Mouse (Mus musculus) G1E (cell line): Measurements from ENCODE around the gene Riok2. TPM values are rescaled to one million over a fixed set of nuclear protein-coding genes. Genes with fewer than 3 reads are reported as not detected.

Experiments
- ATAC-seq: 2 replicates; pipeline ENCODE4 v1.8.0; 2016; ENCODE audit warnings: mild to moderate bottlenecking; ENCODE audit not compliant: insufficient number of reproducible peaks, poor library complexity, low FRiP score, severe bottlenecking; ENCODE audit errors: extremely low read depth
- DNase-seq: peaks from one replicate; pipeline ENCODE4 v3.0.0; 2012; ENCODE audit warnings: low spot score
- H3K27me3 ChIP-seq: 2 replicates; pipeline ENCODE4 v1.6.1; 2012; ENCODE audit warnings: mild to moderate bottlenecking, low read length, inconsistent platforms; ENCODE audit not compliant: insufficient read depth
- H3K36me3 ChIP-seq: replicated peaks from 2 replicates; pipeline ENCODE3; 2012; ENCODE audit warnings: mild to moderate bottlenecking, inconsistent platforms
- H3K4me1 ChIP-seq: 2 replicates; pipeline ENCODE4 v1.6.1; 2012; ENCODE audit warnings: low read depth, low read length, inconsistent platforms, mixed read lengths; ENCODE audit not compliant: insufficient read depth
- H3K4me3 ChIP-seq: 2 replicates; pipeline ENCODE4 v1.5.1; 2012; ENCODE audit warnings: low read depth, mild to moderate bottlenecking, inconsistent platforms, low read length, moderate library complexity, mixed read lengths
- H3K9me3 ChIP-seq: replicated peaks from 2 replicates; pipeline ENCODE4 v1.6.1; 2012; ENCODE audit warnings: inconsistent platforms
- CTCF ChIP-seq: IDR thresholded peaks from 2 replicates; pipeline ENCODE4 v1.5.1; 2012; ENCODE audit warnings: low read depth, low read length, inconsistent platforms, mixed read lengths
- GATA1 ChIP-seq: IDR thresholded peaks from 2 replicates; pipeline ENCODE4 v1.6.1; 2012; ENCODE audit warnings: borderline replicate concordance, low read length, inconsistent platforms, mixed read lengths
- GATA2 ChIP-seq: IDR thresholded peaks from 2 replicates; pipeline ENCODE4 v1.6.1; 2012; ENCODE audit warnings: low read depth, low read length, inconsistent platforms, borderline replicate concordance
- POLR2AphosphoS5 ChIP-seq: IDR thresholded peaks from 2 replicates; pipeline ENCODE4 v1.6.1; 2012; ENCODE audit warnings: low read depth, low read length, inconsistent platforms; ENCODE audit not compliant: insufficient replicate concordance
- TAL1 ChIP-seq: conservative IDR thresholded peaks from 2 replicates; pipeline ENCODE4 v1.6.1; 2012; ENCODE audit warnings: low read depth, low read length, inconsistent platforms, mixed read lengths
- polyA plus RNA-seq: library from polyadenylated mRNA; stranded (reverse); fragments of >175 nt; gene quantifications from 2 replicates; pipeline ENCODE4 v1.2.3, GENCODE M21; 2012
- total RNA-seq, 2 experiments: library from RNA; stranded (forward) in 1 of 2; stranded (reverse) in 1 of 2; fragments of 200-1000 nt in 1 of 2; fragments of >200 nt in 1 of 2; fragmentation: Nextera tagmentation in 1 of 2; gene quantifications; 2 replicates each; pipeline ENCODE4 v1.2.3; 2014 to 2017

The Riok2 gene
- total and polyA plus RNA-seq, 3 experiments, result 3.5 to 81.3 (median 57.7) TPM

GRCm38 (mm10) chr17:17433679-17434078 is 59.6 kb downstream of the Riok2 start:
- DNase-seq, result no peak
- no peak for TF ChIP-seq GATA1
- no peak for ATAC-seq
- Histone ChIP-seq H3K36me3 (no peaks in the 10 kb centered on the region), H3K4me1 (no peaks in the 10 kb centered on the region), H3K4me3 (no peak overlapping the region), H3K27me3 (no peaks in the 10 kb centered on the region), H3K9me3 (0 out of 2 replicates have a peak, but pooled peaks cover 2% of the 10 kb centered on the region)

- Histone ChIP-seq H3K27me3 (0 out of 2 replicates have a peak, but pooled peaks cover 2% of the 10 kb centered on the region), H3K4me3 (no peak overlapping the region), H3K9me3 (no peaks in the 10 kb centered on the region), H3K4me1 (no peaks in the 10 kb centered on the region), H3K36me3 (no peaks in the 10 kb centered on the region)
- TF ChIP-seq POLR2AphosphoS5, result no peak
- no peak for TF ChIP-seq TAL1
- no peak for TF ChIP-seq CTCF
- no peak for TF ChIP-seq GATA2
- TF ChIP-seq GATA1, result no peak
- ATAC-seq, result no peak
- DNase-seq, result no peak
Measured at GRCm38 (mm10) chr17:17438576-17439191, 64.6 kb downstream of the Riok2 start.

DNA sequence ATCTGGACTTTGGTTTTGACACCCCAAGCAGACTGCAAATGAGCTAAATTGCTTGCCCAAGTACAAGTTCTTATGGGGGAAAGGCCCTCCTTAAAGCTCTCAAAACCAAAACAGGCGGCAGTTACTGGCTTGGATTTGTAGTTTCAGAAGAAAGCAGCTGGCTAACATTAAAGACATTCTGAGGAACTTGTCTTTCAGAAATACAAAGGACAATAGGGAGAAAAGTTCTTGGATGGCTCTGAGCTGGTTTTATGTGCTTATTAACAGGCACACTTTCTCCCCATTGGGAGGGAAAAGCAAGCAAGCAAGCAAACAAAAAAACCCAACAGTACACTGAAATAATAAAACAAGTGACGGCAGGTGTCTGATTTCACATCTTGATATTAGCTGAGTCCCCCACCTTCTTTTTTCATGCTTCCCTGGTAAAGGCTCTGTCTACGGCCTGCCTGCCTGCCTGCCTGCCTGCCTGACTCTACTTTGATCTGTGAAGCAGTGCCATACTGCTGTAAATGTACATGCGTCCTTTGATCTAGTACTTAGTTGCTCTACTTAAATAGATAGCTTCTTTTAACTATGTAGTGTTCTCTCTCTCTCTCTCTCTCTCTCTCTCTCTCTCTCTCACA is 67.9 kb downstream of the Riok2 start:
- H3K9me3 ChIP-seq, result no peaks in the 10 kb centered on the region
- TF ChIP-seq TAL1, result no peak
- 0 out of 2 replicates have a peak, but pooled peaks cover 2% of the 10 kb centered on the region for H3K27me3 ChIP-seq
- H3K4me3 ChIP-seq, result no peak overlapping the region
- H3K36me3 ChIP-seq, result no peaks in the 10 kb centered on the region
- no peaks in the 10 kb centered on the region for H3K4me1 ChIP-seq
- DNase-seq, result no peak
- ATAC-seq, result no peak

- DNase-seq (no peak), ATAC-seq (no peak)
- Histone ChIP-seq H3K4me1 (peaks cover 2% of the 10 kb centered on the region; the same call in 1 of the 2 replicates), H3K9me3 (no peaks in the 10 kb centered on the region), H3K4me3 (no peak overlapping the region), H3K27me3 (peaks cover 6% of the 10 kb centered on the region; the same call in 1 of the 2 replicates), H3K36me3 (no peaks in the 10 kb centered on the region)
- TF ChIP-seq GATA2 (no peak), GATA1 (no peak), TAL1 (no peak), CTCF (no peak), POLR2AphosphoS5 (no peak)
Measured at GRCm38 (mm10) chr17:17444297-17444886, 70.3 kb downstream of the Riok2 start.

Other genes with a start within 250 kb of the Riok2 start
- gene Lix1, start 28.4 kb downstream of the Riok2 start, total RNA-seq (2014; fragmentation: Nextera tagmentation), result not detected in 2 replicates
- 0.16 and 0.17 TPM in 2 replicates for gene Lix1, start 28.4 kb downstream of the Riok2 start, total RNA-seq (2017)
- gene Lix1, start 28.4 kb downstream of the Riok2 start, polyA plus RNA-seq, result not detected in 2 replicates